Mouse (Mus musculus): ENCODE measurements at regions not wholly inside any gene's neighbourhood (a gene's known extent, or its start where the extent isn't known, plus 50 kb on each side); places are given as distances from the start of the nearest gene placed in this dataset.

DNA sequence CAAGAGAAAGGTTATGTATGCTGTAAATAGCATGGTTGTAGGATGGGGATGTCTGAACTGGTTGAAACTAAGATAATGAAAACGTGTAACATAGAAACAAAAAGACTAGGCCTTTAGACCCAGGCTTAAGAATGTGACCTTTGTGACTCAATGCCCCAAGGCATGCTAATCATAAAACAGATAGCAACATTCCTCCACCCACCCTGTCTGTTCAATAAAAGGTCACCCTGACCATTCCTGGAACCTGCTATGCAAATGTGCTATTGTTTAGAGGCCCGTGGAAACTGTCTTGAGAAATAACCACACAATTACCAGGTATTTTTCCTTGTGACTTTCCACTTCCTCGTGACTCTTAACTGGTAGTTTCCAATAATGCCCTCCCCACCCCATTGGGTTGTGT, 288.3 kb upstream of the Alcam start:
- no peak for DNase-seq (ENCODE audit: low read depth)
- TF ChIP-seq POLR2A (IDR thresholded peaks at IDR 0.05; ENCODE audit: borderline replicate concordance, extremely low read depth, insufficient read depth, insufficient read length, poor library complexity, severe bottlenecking), result no peak
- TF ChIP-seq CTCF (IDR thresholded peaks at IDR 0.05; ENCODE audit: borderline replicate concordance, extremely low read depth, insufficient read depth, insufficient read length), result no peak

DNA sequence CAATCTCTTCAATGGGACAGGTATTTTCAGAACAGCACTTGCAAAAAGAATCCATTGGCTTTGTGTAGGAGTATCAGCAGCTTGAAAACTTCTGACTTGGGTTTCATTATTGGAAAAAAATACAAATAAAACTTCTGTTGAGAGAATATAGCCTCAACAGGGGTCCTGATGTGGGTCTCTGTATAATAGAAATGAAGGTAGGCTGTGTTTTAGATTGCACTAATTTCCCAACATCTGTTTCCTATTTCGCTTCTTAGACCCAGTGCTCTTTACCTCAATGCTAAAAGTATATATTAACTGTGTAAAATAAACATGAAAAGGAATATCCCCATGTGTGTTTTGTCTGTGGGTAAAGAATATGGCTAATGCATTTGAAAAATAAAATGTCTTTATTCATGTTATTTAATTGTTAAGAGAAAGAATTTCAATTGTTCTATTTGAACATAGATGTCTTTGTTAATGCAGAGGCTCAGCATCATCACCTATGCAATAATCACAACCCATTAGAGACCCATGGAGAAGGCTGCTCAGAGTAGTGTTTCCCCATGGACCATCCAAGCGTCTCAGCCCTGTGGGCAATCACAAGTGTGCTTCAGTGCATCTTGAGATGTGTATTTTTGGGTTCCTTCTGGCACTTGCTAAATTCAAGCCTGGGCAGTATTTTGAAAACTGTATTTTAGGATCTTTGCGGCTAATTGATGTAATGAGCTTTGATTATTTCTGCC, 272.4 kb upstream of the Alcam start:
- no peak for TF ChIP-seq POLR2A (IDR thresholded peaks at IDR 0.05; ENCODE audit: borderline replicate concordance, extremely low read depth, insufficient read depth, insufficient read length, poor library complexity, severe bottlenecking)
- DNase-seq (ENCODE audit: low read depth), result no peak

DNA sequence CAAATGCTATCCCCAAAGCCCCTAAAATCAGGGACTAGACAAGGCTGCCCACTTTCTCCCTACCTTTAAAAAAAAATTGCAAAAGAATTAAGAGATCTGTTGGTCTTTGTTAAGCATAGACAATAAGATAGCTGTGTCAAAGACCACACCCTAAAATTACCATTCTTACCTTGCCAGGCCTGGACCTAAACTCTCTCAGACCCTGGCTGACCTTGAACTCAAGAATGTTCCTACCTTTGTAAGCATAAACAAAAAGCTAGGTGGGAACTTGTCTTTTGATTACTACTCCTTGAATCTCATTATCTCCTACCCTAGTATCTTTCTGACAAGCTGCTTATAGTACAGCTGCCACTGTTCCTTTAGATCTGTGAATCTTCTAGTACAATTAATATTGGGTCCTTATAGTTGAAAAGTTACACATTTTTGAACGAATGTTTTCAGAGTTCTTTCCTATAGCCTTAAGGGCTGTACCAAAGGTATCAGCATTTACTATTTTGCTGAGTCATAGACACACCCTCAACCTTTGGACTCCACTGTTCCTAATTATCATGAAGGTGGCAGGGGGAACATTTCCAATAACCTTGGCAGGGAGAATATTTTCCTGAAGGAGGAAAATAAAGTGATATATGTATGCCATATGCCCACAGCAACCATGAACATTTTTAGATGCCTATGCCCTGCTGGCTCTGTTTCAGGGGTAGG, 264.5 kb upstream of the Alcam start:
- DNase-seq (ENCODE audit: low read depth), result no peak
- no peak for TF ChIP-seq CTCF (IDR thresholded peaks at IDR 0.05; ENCODE audit: borderline replicate concordance, extremely low read depth, insufficient read depth, insufficient read length)
- TF ChIP-seq POLR2A (IDR thresholded peaks at IDR 0.05; ENCODE audit: borderline replicate concordance, extremely low read depth, insufficient read depth, insufficient read length, poor library complexity, severe bottlenecking), result no peak

DNA sequence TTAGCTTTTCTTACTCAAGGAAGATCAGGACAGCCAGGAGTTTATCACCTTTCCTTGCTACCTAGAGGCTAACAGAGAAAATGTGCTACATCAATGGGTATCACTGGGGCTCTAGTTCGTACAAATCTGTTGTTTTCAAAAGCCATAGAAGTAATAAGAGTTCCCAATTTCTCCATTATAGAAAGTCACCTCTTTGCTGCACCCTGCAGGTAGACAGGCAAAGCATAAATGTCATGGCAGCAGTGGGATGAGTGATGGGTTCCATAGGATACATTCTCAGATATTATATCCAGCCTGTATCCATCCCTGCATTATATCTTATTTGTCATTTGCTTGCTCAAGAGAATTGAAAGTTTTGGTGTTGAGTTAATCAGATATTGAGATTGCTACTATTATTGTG, 236.4 kb upstream of the Alcam start:
- DNase-seq (ENCODE audit: low read depth), result no peak
- TF ChIP-seq POLR2A (IDR thresholded peaks at IDR 0.05; ENCODE audit: borderline replicate concordance, extremely low read depth, insufficient read depth, insufficient read length, poor library complexity, severe bottlenecking) (no peak), CTCF (IDR thresholded peaks at IDR 0.05; ENCODE audit: borderline replicate concordance, extremely low read depth, insufficient read depth, insufficient read length) (no peak)

DNA sequence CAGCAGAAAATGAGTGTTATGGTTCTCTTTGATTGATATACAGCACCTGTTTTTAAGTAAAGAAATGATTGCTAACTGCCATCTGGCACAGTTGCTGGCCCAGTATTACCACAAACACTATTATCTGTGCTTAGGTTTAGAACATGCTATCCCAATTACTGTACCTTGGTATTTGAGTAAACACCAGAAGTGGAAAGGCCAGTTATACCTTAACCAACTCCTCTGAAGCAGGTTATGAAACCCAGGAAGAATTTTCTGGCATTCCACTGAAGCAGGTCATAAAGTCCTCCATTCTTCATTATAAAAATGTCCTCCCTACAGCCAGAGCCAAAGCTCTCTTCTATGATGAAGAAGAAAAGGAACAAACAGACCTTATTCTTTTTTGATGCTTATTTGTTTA, 201.0 kb upstream of the Alcam start:
- DNase-seq (ENCODE audit: low read depth), result no peak

More for the DNA sequence above, 201.0 kb upstream of the Alcam start:
- TF ChIP-seq POLR2A (IDR thresholded peaks at IDR 0.05; ENCODE audit: borderline replicate concordance, extremely low read depth, insufficient read depth, insufficient read length, poor library complexity, severe bottlenecking) (no peak), CTCF (IDR thresholded peaks at IDR 0.05; ENCODE audit: borderline replicate concordance, extremely low read depth, insufficient read depth, insufficient read length) (no peak)
